Mouse (Mus musculus): ENCODE measurements around the gene Tsen2. TPM values are rescaled to one million over a fixed set of nuclear protein-coding genes. Genes with fewer than 3 reads are reported as not detected.

The Tsen2 gene
- 10 to 100 TPM; 14.7 to 18.7 TPM for total RNA-seq (2021)
- long read RNA-seq, experiment 1, transcript Tsen2-201 (12 exons, 2,106 nt): major isoform, 20 of 34 reads
- long read RNA-seq, experiment 1, partial matches to known transcripts: 12 of 34 reads
- long read RNA-seq, experiment 1, other reads (novel, unspliced or antisense): 2 of 34 reads
- long read RNA-seq, experiment 2, transcript Tsen2-201 (12 exons, 2,106 nt): major isoform, 11 of 28 reads
- long read RNA-seq, experiment 2, partial matches to known transcripts: 13 of 28 reads
- long read RNA-seq, experiment 2, other reads (novel, unspliced or antisense): 4 of 28 reads

DNA sequence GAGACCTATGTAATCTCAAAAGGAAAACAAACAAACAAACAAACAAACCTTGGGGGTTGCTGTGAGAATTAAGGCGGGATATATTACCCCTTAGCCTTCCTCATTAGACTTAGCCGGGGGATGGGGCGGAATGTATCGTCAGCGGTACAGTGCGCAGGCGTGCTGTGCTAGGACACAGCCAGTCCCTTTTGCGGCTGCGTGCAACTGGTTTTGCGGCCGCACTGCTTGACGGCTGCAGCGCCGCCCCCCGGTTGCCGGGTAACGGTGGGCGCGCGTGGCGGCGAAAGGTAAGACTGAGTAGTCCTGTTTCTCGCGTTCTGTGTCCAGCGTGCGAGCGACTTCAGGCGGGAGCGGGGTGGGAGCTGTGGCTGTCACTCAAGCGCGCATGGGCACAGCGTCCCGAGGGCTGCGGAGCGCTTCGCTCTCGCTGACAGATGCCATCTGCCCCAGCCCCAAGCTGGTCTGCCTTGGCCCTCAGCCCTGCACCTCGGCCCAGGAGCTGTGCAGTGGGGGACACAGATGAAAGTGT is at the start of gene Tsen2:
Gene Tsen2, plus strand, starts transcription at position 223 of the 529 bp plus-strand sequence.
- DNase-seq (ENCODE audit: low spot score in 2 of 2): peak; percentile 93 to 96

DNA sequence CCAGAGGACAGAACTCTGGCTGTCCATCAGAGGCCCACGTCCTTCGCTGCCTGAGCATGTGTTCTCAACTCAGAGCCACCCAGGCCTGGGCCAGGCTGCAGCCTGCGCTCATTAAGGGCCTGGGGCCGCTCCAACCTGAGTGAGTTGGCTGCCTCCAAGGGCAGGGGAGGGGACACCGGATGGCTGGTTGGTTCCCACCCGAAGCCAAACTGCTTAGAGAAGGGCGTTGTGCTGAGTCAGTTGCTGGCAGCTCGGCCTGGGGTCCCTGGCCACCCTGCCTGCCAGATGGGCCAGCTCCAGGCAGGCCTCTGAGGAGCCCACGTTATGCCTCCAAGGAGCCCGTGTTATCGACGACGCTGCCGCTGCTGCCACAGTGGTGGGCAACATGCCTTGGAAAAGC is 44.9 kb upstream of the Tsen2 start:
- peak; percentile 53 to 77 for DNase-seq (ENCODE audit: low spot score in 2 of 2)

DNA sequence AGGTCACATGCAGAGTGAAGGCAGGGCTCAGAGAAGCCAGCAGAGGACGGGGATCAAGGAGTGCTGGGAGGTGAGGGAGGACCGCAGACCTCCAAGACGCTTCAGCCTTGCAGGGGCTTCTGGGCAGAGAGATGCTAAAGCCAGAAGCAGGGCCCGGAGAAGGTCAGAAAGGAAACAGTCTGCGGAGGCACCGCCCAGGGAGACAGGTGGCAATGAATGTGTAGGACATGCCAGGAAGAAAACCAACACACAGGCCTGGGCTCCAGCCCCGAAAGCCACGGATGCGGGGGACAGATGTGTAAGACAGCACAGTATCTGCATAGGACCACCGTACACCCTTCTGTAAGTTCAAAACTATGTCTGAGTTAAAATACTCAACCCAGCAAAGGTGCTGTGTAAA is 44.2 kb upstream of the Tsen2 start:
- no peak for DNase-seq (ENCODE audit: low spot score in 2 of 2)

DNA sequence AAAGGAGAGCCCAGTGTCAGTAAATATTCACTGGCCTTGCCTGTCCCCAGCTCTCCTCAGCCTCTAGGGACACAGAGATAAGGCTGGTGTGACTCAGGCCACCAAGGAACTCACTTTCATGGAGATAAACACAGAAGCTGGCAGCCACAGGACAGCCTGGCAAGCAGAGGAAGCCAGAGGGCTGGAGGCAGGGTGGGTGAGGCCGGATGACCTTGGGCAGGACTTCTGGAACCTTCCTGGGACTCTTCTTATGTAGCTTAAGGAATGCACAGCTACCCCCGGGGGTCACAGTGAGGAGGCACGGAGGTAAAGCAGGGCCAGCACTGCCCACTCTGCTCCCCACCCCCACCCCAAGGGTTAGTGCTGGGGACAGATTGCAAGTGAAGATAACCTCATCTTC is 43.3 kb upstream of the Tsen2 start:
- DNase-seq (ENCODE audit: low spot score in 2 of 2): no peak

DNA sequence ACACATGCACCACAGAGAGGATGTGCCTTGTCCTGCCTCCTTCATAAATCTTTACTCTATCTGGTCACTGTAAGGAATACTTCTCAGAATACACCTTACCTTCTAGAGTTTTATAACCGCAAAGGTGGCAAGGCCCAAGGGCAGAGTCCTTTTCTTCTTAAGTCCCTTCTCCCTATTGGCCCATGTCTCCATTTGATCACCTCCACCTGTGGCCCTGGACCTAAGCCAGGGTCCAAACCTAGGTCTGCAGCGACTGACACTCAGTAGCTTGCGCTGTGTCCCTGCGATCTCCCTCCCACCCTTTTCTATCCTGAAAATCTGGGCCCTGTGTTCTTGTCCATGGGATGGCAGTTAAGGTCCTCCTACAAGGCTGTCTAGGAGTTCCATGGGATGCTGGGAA is 41.4 kb upstream of the Tsen2 start:
- no peak for DNase-seq (ENCODE audit: low spot score in 2 of 2)

DNA sequence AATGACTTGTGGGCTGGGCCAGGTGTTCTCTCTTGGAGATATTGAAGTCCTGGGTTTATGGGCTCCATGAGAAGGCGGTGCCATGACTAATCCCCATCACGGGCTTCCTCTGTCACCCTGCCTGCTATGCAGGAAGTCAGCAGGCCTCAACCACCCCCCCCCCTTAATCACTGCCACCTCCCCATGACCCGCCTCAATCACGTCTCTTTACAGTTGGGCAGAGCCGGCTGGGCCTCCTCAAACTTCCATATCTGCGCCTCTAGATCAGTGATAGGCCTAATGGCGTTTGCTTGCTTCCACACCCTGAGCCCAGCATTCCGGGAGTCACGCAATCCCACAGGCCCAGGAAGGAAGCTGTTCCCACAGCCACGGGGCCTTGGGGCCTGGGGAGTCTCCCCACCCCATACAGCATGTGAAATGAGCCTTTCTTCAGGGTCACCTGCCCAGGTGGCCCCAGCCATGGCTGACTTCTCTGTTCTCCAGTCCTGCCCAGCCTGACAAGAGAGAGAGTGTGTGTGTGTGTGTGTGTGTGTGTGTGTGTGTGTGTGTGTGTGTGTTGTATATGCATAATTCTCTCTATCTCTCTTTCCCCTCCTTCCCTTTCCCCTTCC is 40.8 kb upstream of the Tsen2 start:
- DNase-seq (ENCODE audit: low spot score in 2 of 2): no peak

DNA sequence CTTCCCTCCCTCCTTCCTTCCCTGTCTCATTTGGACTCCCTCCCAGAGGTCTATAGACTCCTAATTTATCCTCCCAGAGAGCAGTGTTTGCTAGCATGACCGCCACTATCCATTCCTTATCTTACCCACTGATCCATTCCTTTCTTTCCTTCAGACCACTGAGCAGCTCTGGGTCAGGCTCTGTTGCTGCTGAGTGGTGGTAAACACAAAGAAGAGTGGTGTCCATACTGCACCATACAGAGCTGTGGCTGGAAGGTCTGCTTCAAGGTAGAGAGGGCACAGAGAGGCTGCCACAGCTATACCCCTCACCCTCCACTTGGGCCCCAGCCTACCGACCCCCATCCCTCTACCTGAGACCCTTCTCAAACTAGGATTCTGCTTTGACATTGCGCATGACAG is 40.3 kb upstream of the Tsen2 start:
- no peak for DNase-seq (ENCODE audit: low spot score in 2 of 2)

DNA sequence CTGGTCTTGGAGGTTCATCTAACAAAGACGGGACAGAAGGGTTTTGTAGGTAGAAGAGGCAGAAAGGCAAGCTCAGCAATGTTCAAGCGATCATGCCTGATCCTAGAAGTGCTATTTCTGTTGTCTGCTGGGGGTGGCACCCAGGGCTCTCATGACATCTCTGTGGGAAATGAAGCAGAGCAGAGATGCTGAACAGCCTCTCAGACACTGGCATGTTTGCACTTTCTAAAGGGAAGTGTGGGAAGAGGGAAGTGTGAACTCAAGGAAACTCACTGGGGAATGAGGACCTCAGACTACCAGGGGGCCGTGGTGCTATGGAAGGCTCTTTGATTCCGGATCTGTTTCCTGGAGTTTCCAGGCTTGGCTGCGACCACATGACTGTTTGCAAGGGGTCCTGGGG is 39.5 kb upstream of the Tsen2 start:
- DNase-seq (ENCODE audit: low spot score in 2 of 2): no peak

DNA sequence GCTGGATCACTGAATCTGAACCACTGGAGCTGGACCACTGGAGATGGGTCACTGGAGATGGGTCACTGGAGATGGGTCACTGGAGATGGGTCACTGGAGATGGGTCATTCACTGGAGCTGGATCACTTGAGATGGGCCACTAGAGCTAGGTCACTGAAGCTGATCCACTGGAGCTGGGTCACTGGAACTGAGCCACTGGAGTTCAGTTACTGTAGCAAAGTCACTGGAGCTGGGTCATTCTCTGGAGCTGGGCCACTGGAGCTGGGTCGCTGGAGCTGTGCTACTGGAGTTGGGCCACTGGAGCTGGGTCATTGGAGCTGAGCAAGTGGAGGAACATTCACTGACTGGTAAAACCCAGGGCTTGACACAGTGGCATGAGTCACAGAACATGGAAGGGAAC is 38.0 kb upstream of the Tsen2 start:
- no peak for DNase-seq (ENCODE audit: low spot score in 2 of 2)

DNA sequence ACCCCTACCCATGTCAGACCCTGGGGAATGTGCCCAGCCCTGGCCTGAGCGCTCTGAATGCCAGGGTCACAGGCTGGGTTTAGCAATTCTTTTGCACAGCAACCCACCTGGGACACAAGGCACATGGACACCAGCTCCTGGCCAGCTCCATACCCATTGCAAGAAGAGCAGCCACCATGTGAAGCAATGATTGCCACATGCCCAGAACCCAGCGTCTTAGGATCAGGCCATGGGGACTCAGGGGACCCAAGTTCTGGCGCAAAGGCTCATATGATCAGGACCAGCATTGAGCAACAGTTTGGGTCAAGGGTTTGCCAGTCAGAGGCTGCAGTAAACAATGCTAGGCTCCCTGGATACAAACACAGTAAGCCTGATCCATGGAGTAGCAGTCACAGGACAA is 33.0 kb upstream of the Tsen2 start:
- DNase-seq (ENCODE audit: low spot score in 2 of 2): no peak

DNA sequence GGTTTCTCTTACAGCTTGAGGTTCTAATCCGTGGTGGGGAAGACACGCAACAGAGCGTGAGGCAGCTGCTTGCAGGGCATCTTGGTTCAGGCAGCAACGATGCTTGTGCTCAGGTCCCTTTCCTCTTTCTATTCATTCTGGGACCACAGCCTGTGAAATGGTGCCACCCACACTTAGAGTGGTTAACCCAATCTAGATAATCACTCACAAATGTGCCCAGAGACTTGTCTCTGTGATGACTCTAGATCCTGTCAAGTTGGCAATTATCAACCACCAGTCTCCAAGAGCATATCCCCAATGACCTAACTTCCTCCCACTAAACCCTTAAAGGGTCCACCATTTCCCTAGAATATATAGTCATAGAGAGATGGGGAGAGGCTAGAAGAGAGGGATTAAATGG is 31.3 kb upstream of the Tsen2 start:
- DNase-seq (ENCODE audit: low spot score in 2 of 2): no peak

DNA sequence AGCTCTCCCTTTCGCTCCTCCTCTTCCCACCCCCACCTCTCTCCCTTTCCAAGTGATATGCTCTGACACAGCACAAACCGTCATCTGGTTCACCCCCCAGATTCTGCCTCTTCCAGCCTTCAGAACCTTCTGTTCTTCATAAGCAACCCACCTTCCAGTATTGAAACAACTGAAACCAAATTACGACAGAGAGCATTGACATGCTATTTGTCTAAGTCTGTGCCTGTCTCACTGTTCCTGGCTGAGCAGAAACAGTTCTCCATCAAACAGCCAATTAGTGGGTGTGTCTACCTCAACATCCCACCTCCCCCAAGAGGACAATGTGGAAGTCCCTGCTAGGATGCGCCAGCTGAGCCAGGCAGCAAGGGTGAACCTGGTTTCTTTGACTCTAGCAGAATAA is 26.6 kb upstream of the Tsen2 start:
- no peak for DNase-seq (ENCODE audit: low spot score in 2 of 2)

DNA sequence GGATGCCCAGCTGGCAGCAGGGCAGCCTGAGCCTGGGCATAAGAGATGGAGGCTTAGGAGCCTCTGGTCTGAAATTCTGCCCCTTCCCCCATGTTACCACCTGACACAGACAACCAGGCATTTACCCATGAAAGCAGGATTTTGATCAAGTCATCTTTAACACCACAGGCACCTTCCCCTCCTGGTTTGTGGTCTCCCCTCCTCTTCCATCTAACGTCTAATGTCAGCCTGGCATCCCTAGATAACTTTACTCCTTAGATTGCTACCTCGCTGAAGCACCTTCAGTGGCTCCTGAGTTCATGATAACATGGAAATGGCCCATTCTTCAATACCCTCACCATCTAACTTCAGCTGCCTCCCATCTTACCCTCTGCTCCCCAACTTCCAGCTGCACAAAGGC is 26.1 kb upstream of the Tsen2 start:
- DNase-seq (ENCODE audit: low spot score in 2 of 2): no peak

DNA sequence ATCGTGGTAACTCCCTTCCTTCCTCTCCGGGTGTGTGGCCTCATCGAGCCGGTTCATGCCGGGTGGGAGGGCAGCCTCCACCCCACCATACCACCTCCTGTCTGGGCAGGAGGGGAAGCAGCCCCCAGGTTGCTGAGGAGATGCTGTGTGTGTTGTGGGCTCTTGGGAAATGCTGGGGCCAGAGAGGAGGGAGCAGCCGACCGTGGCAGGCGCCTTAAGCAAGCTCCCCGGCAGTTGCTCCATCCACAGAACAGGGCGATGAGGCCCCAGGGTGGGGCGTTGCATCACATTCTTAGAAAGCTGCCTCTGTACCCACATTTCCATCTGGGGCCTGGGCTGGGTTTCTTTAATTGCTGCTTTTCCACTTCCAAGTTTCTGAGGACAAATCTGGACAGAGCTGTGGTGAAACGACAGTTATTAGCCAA is 25.2 kb upstream of the Tsen2 start:
- DNase-seq (ENCODE audit: low spot score in 2 of 2): no peak

DNA sequence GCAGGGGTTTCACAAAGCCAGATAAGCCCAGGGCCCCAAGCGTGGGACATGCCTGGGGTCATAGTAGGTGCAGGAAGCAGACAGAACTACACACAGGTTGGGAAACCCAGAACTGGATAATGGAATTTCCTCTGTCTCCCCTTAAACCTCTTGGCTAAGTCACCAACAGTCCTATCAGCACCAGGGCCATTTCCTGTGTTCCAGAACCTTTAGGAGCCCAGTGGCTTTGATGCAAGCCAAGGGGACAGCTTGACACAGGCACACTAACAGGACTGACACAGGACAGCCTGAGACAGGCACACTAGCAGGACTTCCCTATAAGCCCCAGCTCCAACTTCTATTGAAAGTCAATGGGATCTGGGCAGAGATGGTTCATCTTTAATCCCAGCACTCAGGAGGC is 22.5 kb upstream of the Tsen2 start:
- no peak for DNase-seq (ENCODE audit: low spot score in 2 of 2)

DNA sequence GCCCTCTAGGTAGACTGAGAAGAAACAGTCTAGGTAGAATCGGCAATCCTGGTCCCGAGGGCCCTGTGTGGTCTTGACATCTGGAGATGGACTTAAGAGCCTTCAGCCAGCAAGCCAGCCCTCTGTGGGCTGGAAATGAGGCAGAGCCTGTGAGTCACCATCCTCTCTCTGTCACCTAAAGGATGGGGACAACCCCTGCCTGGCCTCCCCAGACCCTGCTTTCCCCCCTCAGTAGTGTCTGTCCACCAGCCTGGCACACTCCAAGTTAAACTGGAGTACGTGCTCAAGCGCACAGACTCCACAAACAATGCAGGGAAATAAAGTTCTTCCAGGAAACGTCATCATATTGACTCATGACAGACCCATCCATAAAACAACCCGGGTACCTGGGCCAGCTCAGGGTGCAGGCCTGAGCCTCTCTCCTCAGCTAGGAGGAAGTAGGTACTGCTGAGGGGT is 21.7 kb upstream of the Tsen2 start:
- no peak for DNase-seq (ENCODE audit: low spot score in 2 of 2)

DNA sequence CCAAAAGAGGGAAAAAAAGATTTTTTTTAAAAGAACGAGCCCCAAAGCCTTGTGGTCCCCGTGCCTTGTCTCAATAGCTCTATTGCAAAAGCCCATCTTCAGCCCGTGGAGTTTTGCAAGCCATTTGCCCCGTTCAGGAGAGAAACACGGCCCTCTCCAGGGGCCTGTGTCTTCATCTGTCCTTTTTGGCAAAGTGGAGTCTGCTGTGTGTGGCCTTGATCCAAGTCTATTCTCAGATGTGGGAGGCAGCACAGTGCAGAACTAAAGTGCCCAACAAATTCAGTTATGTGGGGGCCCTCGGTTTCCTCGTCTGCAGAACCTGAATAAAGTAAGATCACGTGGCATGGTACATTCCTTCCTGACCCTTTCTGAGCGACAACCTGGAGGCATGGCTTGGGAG is 21.3 kb upstream of the Tsen2 start:
- DNase-seq (ENCODE audit: low spot score in 2 of 2): peak in 1 of 2 experiments; percentile 29

DNA sequence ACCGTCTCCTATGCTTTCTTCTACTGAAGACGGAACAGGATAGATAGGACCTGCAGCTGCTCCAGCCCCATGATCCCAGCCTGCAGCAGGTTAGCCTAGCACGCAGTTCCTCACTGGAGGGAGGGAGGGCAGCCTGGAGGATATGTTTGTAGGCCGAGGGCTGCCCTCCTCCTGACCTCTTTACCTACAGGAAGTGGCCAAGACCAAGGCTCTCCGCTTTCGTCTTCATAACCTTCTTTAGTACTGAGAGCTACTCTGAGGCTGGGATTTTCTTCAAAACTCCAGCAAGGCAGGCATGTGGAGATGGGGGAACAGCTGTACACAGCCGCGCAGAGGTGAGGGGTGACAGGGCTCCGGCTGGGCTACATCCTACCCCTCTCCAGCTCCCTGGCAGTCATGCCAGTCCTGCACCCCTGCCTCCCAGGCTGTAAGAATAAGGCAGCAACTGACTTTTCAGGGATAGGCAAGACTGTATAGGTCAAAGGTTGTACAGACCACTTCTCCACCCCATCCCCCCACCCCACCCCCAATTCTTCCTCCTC is 19.9 kb upstream of the Tsen2 start:
- DNase-seq (ENCODE audit: low spot score in 2 of 2): no peak

DNA sequence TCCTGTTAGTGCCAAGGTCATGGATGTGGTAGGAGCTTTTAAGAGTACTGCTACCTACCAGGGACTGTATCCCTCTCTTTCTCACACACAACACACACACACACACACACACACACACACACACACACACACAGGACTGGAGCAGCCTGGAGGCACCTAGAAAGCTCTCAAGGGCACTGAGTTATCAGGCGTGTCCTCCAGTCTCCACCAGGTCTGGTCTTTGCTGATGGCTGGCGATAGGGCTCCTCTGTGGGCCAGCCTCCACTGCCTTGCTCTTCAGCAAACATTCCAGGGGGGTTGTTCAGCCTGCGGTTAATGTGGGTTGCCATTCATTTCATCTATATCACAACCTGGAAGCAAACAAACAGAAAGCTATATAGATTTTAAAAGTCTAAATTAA is 17.0 kb upstream of the Tsen2 start:
- no peak for DNase-seq (ENCODE audit: low spot score in 2 of 2)

DNA sequence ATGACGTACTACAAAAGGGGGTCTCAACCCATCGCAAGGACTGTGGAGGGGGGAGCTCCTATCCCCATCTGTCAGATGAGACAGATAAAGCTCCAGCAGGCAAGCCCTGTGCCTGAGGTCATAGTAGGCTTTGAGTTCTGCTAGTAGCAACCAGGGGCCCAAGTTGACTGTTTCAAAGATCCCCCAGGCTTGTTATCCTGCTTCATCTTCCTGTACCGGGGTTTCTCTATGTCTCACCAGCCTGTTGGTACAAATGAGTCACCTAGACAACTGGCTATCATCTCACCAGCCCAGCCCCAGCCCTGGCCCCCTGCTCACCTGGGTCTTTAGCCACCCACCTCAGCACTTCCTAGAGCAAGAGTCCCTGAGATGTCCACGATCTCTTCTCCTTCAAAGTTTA is 16.1 kb upstream of the Tsen2 start:
- no peak for DNase-seq (ENCODE audit: low spot score in 2 of 2)

DNA sequence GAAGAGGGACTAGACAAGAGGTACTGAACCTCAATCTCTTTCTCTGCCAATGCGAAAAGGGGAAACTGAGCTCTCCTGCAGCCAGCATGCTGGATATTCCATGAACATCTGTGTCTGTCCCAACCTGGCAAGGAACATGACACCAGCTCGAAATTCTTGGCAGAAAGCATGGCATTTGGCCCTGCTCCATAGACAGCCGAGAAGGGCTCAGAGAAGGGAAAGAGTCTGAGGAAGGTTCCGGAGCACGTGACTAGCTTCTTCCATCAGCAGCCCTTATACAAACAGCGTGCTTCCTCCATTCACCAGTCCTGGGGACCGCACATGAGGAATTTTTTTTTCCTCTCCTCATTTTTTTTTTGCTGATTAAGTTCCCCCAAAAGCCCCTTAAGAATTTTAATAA is 9.8 kb upstream of the Tsen2 start:
- peak in 1 of 2 experiments; percentile 57 for DNase-seq (ENCODE audit: low spot score in 2 of 2)

DNA sequence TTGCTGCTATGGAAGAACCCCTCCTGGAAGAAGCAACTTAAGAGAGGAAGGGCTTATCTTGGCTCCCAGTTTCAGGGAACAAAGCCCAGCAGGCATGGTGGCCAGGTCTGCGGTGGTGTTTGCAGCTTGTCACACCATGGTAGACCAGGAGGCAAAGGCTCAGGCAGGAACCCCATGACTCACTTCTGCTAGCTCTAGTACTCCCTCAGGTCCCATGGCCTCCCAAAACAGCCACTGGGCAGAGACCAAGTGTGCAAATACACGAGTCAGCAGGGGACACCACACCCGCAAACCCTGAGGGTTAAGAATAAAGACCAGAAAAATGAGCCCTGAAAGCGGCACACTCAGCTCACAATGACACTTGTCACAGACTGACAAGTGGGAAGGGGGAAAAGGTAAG is 8.3 kb upstream of the Tsen2 start:
- DNase-seq (ENCODE audit: low spot score in 2 of 2): no peak

All from gastrocnemius, postnatal 4 days (tissue).